Mouse (Mus musculus) limb, embryonic 12.5 days (tissue): ENCODE results near the gene Filip1. TPM values are rescaled to one million over a fixed set of nuclear protein-coding genes. Genes with fewer than 3 reads are reported as not detected.

Source experiments
- ATAC-seq: fragments of 200-750 bp; cut with Nextera tagmentation; 2 replicates; pipeline ENCODE4 v1.8.0; 2017; ENCODE audit warnings: low read depth, moderate TSS enrichment; ENCODE audit not compliant: insufficient number of reproducible peaks, insufficient read depth, low FRiP score, low TSS enrichment
- H3K27ac ChIP-seq: fragments of 300-500 bp; sonication (generic); 2 replicates; pipeline ENCODE4 v1.5.1; 2016; ENCODE audit warnings: mild to moderate bottlenecking, moderate library complexity
- H3K27me3 ChIP-seq: fragments of 300-500 bp; sonication (generic); 2 replicates; pipeline ENCODE4 v1.6.1; 2016; ENCODE audit warnings: mild to moderate bottlenecking, moderate library complexity
- H3K36me3 ChIP-seq: fragments of 300-500 bp; sonication (generic); 2 replicates; pipeline ENCODE4 v1.6.1; 2016; ENCODE audit warnings: mild to moderate bottlenecking, moderate library complexity
- H3K4me1 ChIP-seq: fragments of 300-500 bp; sonication (generic); replicated peaks from 2 replicates; pipeline ENCODE4 v1.6.1; 2016
- H3K4me2 ChIP-seq: fragments of 300-500 bp; sonication (generic); 2 replicates; pipeline ENCODE4 v1.6.1; 2016; ENCODE audit warnings: mild to moderate bottlenecking, moderate library complexity
- H3K4me3 ChIP-seq: fragments of 300-500 bp; sonication (generic); replicated peaks from 2 replicates; pipeline ENCODE4 v1.5.1; 2016; ENCODE audit warnings: mild to moderate bottlenecking
- H3K9ac ChIP-seq: fragments of 300-500 bp; sonication (generic); replicated peaks from 2 replicates; pipeline ENCODE4 v1.6.1; 2016; ENCODE audit warnings: mild to moderate bottlenecking, moderate library complexity
- H3K9me3 ChIP-seq: fragments of 300-500 bp; sonication (generic); 2 replicates; pipeline ENCODE4 v1.6.1; 2016; ENCODE audit warnings: mild to moderate bottlenecking, moderate library complexity
- WGBS: fragments of 180-500 bp; shearing (Covaris S2); methylation state at CpG from one replicate; pipeline ENCODE4 v1.1.7; 2016; 5-methylcytosine and 5-hydroxymethylcytosine counted together
- polyA plus RNA-seq: library from polyadenylated mRNA; unstranded; fragments of >200 nt; fragmentation: Nextera tagmentation; extraction: Ambion mirVana; gene quantifications from 2 replicates; pipeline ENCODE4 v1.2.1, GENCODE M21; 2016

Filip1 gene
- polyA plus RNA-seq, 1 experiment from 2014 or later: 1.6 TPM

GRCm38 (mm10) chr9:79965600-79966392, 46.9 kb downstream of the Filip1 start:
- Histone ChIP-seq H3K9me3 (no peaks in the 10 kb centered on the region), H3K4me3 (no peak overlapping the region), H3K36me3 (no peaks in the 10 kb centered on the region), H3K27ac (no peak overlapping the region), H3K4me1 (no peaks in the 10 kb centered on the region), H3K4me2 (no peak overlapping the region), H3K9ac (no peak overlapping the region), H3K27me3 (no peaks in the 10 kb centered on the region)
- ATAC-seq: no peak
- 85% methylated on average over 14 of the region's 14 CpGs for WGBS

DNA sequence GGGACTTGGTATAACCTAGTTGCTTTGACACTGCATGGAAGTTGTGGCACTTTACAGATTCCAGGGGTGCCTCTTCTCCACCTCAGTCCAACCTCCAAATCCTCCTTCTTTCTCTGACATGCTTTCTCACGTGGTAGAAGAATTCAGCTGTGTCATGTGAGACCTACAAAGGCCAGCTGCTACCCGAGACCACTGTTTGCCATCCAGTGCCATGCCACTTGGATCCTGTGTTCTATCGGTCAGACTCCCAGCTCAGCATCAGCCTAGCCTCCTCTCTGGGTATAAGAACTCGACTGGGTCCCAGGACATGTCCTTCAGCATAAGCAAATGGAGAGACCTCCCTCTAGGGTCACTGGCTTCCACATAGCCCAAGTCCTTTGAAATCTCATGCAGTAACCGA, 47.6 kb downstream of the Filip1 start:
- Histone ChIP-seq H3K27ac (no peak overlapping the region), H3K4me1 (no peaks in the 10 kb centered on the region), H3K9ac (no peak overlapping the region), H3K4me3 (no peak overlapping the region), H3K36me3 (no peaks in the 10 kb centered on the region), H3K9me3 (no peaks in the 10 kb centered on the region), H3K4me2 (no peak overlapping the region), H3K27me3 (no peaks in the 10 kb centered on the region)
- 74% methylated on average over 5 of the region's 5 CpGs for WGBS
- ATAC-seq: no peak

DNA sequence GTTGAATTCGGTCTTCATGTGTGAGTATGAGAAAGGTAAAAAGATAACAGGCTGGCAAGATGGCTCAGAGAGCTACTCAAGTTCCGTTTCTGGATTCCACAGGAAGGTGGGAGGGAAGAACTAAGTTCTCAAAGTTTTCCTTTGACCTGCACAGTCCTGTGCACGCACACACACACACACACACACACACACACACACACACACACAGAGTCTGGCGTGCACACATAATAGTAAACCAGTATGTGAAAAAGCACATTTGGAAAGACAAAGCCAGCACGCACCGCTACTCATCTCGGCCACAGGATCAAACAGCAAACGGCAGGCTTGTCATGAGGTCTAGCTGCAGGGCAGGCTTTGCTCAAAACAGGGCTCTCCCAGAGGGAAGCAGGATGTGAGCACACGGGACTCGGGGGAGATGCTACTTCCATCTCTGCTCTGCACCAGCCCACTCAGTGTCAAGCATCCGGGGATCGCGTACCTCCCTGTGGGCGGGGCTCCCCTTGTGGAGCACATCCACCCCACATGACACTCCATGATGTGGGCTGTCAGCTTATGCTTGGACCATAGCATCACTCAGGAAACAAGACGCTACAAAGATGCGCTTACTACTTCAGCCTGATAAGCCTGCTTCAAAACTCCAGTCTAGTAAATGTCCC, 50.9 kb downstream of the Filip1 start:
- H3K36me3 ChIP-seq: no peaks in the 10 kb centered on the region
- H3K4me1 ChIP-seq: no peaks in the 10 kb centered on the region
- H3K27ac ChIP-seq: no peak overlapping the region
- H3K9ac ChIP-seq: no peak overlapping the region
- no peaks in the 10 kb centered on the region for H3K9me3 ChIP-seq
- no peaks in the 10 kb centered on the region for H3K27me3 ChIP-seq
- no peak for ATAC-seq
- no peak overlapping the region for H3K4me2 ChIP-seq
- WGBS: 70% methylated on average over 16 of the region's 16 CpGs
- no peak overlapping the region for H3K4me3 ChIP-seq

GRCm38 (mm10) chr9:79960453-79960852, 52.2 kb downstream of the Filip1 start:
- Histone ChIP-seq H3K27ac (no peak overlapping the region), H3K9ac (no peak overlapping the region), H3K36me3 (no peaks in the 10 kb centered on the region), H3K9me3 (no peaks in the 10 kb centered on the region), H3K4me3 (no peak overlapping the region), H3K27me3 (no peaks in the 10 kb centered on the region), H3K4me1 (no peaks in the 10 kb centered on the region), H3K4me2 (no peak overlapping the region)
- 87% methylated on average over 6 of the region's 6 CpGs for WGBS
- ATAC-seq: no peak

DNA sequence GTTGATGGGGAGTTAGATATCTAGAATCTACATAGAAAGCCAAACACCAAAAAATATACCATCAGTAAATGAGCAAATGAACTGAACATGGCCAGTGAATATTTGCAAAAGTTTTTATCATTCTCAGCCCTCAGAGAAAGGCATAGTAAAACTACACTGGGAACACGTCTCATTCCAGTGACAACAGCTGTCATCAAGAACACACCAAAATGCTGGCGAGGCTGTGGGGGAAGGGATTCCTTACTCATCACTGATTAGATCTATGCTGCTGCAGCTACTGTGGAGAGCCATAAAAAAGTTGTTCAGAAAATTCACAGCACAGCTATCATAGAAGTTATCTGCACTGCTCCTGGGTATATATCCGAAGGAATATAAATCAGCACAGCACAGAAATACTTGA, 54.3 kb downstream of the Filip1 start:
- Histone ChIP-seq H3K36me3 (no peaks in the 10 kb centered on the region), H3K27me3 (no peaks in the 10 kb centered on the region), H3K9me3 (no peaks in the 10 kb centered on the region), H3K9ac (no peak overlapping the region), H3K4me3 (no peak overlapping the region), H3K4me2 (no peak overlapping the region), H3K4me1 (no peaks in the 10 kb centered on the region), H3K27ac (no peak overlapping the region)
- WGBS: 78% methylated on average over 3 of the region's 3 CpGs
- ATAC-seq: no peak

GRCm38 (mm10) chr9:79954944-79955343, 57.7 kb downstream of the Filip1 start:
- no peaks in the 10 kb centered on the region for H3K27me3 ChIP-seq
- no peak overlapping the region for H3K4me3 ChIP-seq
- no peaks in the 10 kb centered on the region for H3K9me3 ChIP-seq
- no peaks in the 10 kb centered on the region for H3K36me3 ChIP-seq
- WGBS: 76% methylated on average over 5 of the region's 5 CpGs
- no peak overlapping the region for H3K4me2 ChIP-seq
- H3K27ac ChIP-seq: no peak overlapping the region
- H3K9ac ChIP-seq: no peak overlapping the region
- peaks cover 10% of the 10 kb centered on the region for H3K4me1 ChIP-seq
- ATAC-seq: no peak

GRCm38 (mm10) chr9:79951984-79952383, 60.7 kb downstream of the Filip1 start:
- ATAC-seq: no peak
- no peak overlapping the region for H3K9ac ChIP-seq
- H3K4me1 ChIP-seq: peaks cover 10% of the 10 kb centered on the region
- H3K27me3 ChIP-seq: no peaks in the 10 kb centered on the region
- no peak overlapping the region for H3K4me3 ChIP-seq
- no peaks in the 10 kb centered on the region for H3K9me3 ChIP-seq
- H3K36me3 ChIP-seq: no peaks in the 10 kb centered on the region
- H3K4me2 ChIP-seq: peak overlapping the region; percentile 23; the same call in 1 of the 2 replicates
- 37% methylated on average over 8 of the region's 8 CpGs for WGBS
- H3K27ac ChIP-seq: no peak overlapping the region

- no peak overlapping the region for H3K4me3 ChIP-seq
- no peaks in the 10 kb centered on the region for H3K36me3 ChIP-seq
- H3K4me2 ChIP-seq: no peak overlapping the region
- H3K9ac ChIP-seq: no peak overlapping the region
- ATAC-seq: no peak
- H3K27ac ChIP-seq: no peak overlapping the region
- H3K4me1 ChIP-seq: peaks cover 10% of the 10 kb centered on the region
- no peaks in the 10 kb centered on the region for H3K27me3 ChIP-seq
- 85% methylated on average over 5 of the region's 5 CpGs for WGBS
- H3K9me3 ChIP-seq: no peaks in the 10 kb centered on the region
Measured at GRCm38 (mm10) chr9:79951339-79951738, 61.3 kb downstream of the Filip1 start.

GRCm38 (mm10) chr9:79950666-79951065, 62.0 kb downstream of the Filip1 start:
- no peak for ATAC-seq
- 91% methylated on average over 5 of the region's 5 CpGs for WGBS

GRCm38 (mm10) chr9:79950038-79950437, 62.6 kb downstream of the Filip1 start:
- Histone ChIP-seq H3K9me3 (no peaks in the 10 kb centered on the region), H3K27ac (no peak overlapping the region), H3K4me3 (no peak overlapping the region), H3K36me3 (no peaks in the 10 kb centered on the region), H3K4me2 (no peak overlapping the region), H3K4me1 (peaks cover 10% of the 10 kb centered on the region), H3K9ac (no peak overlapping the region), H3K27me3 (no peaks in the 10 kb centered on the region)
- WGBS: 73% methylated on average over 6 of the region's 6 CpGs
- no peak for ATAC-seq

More at GRCm38 (mm10) chr9:79950666-79951065, 62.0 kb downstream of the Filip1 start:
- Histone ChIP-seq H3K9me3 (no peaks in the 10 kb centered on the region), H3K36me3 (no peaks in the 10 kb centered on the region), H3K27ac (no peak overlapping the region), H3K4me2 (no peak overlapping the region), H3K4me1 (peaks cover 10% of the 10 kb centered on the region), H3K9ac (no peak overlapping the region), H3K27me3 (no peaks in the 10 kb centered on the region), H3K4me3 (no peak overlapping the region)

DNA sequence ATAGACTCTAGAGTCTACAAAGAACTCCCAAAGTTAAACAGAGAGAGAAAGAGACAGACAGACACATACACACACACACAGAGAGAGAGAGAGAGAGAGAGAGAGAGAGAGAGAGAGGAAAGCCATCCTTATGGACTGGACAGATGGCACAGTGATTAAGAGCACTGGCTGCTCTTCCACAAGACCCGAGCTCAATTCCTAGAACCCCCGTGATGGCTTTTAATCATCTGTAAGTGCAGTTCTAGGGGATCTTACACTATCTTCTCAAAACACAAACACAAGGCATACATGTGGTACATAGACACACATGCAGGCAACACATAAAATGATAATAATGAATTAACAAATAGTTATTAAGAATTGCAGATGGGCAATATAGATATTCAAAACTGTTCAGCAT, 64.3 kb downstream of the Filip1 start:
- peaks cover 10% of the 10 kb centered on the region for H3K4me1 ChIP-seq
- no peaks in the 10 kb centered on the region for H3K36me3 ChIP-seq
- H3K27me3 ChIP-seq: no peaks in the 10 kb centered on the region
- H3K4me3 ChIP-seq: no peak overlapping the region
- no peaks in the 10 kb centered on the region for H3K9me3 ChIP-seq
- H3K27ac ChIP-seq: no peak overlapping the region
- ATAC-seq: no peak
- no peak overlapping the region for H3K4me2 ChIP-seq
- no peak overlapping the region for H3K9ac ChIP-seq
- 75% methylated on average over 2 of the region's 2 CpGs for WGBS
